Mouse (Mus musculus) E14TG2a.4 (cell line): ENCODE data around the gene Ccdc91.

ENCODE experiments used
- CTCF ChIP-seq: conservative IDR thresholded peaks from 2 replicates; pipeline ENCODE4 v1.5.1; 2014; ENCODE audit warnings: low read length
- NANOG ChIP-seq: IDR thresholded peaks from 2 replicates; pipeline ENCODE4 v1.6.1; 2014; ENCODE audit warnings: borderline replicate concordance, low read length, mixed read lengths
- POU5F1 ChIP-seq: IDR thresholded peaks from 2 replicates; pipeline ENCODE4 v1.6.1; 2014; ENCODE audit warnings: low read length, borderline replicate concordance

DNA sequence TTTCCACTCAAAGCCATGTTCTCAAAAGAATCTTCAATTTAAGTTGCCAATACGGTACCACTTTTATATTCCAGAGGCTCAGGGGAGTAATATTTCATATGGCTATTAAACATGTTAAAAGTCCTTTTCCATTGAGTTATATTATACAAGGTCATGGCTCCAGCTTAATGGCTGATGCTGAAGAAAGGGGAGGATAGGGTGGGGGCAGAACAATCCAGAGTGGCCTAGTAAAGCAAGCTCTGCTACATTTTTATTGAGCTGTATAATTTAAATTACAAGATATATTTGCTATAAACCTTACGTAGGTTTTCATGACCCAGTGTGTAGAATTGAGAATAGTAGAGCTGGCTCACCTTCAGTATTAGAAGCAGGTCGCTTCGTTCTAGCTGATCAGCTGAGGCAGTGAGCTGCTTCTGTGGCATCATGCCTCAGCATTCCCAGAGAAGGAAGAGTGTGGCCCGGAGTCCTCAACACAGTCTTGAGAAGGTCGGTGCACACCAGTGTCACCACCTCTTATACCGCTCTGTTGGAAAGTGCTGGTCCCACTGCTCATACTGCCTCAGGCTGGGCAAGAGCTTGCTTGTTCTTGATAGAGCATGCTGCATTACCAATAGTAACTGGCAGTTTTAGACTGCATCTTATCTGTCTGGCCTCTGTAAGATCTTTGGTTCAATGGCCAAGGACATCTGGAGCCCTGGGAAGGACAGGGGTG lies 199.6 kb downstream of the Ccdc91 start:
- TF ChIP-seq CTCF: no peak
- TF ChIP-seq POU5F1: no peak
- no peak for TF ChIP-seq NANOG
